Mouse (Mus musculus): ENCODE measurements around the gene Pik3cg. TPM values are rescaled to one million over a fixed set of nuclear protein-coding genes. Genes with fewer than 3 reads are reported as not detected.
A peak's percentile ranks its signal among the peaks of the same experiment; 100 is the strongest.

The Pik3cg gene
- polyA plus RNA-seq, 1 experiment: 0.03 TPM

DNA sequence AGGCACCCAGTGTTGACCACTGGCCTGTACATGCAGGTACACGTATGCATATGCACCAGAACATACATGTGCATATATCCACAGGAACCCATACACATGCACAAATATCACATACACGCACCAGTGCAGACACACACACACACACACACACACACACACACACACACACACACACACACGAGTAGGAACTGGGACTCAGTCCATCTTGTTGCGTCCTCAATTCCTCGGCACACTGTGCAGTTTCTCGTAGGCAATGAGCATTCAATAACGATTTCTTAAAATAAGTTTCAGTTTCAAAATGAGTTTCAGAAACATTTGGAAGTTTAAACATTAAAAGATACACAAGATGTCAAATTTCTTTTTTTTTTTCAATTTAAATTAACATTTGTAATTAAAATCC lies 35.6 kb downstream of the Pik3cg start:
- H3K36me3 ChIP-seq (ENCODE audit: control insufficient read depth): no peaks in the 10 kb centered on the region
- H3K4me3 ChIP-seq (replicated peaks): no peak overlapping the region
- H3K4me1 ChIP-seq (ENCODE audit: control insufficient read depth): no peaks in the 10 kb centered on the region
- no peaks in the 10 kb centered on the region for H3K9me3 ChIP-seq (ENCODE audit: control insufficient read depth, low read length)
- H3K27me3 ChIP-seq (ENCODE audit: control insufficient read depth): peaks cover 3% of the 10 kb centered on the region; the same call in 1 of the 2 replicates
- TF ChIP-seq TAL1 (IDR thresholded peaks at IDR 0.05; ENCODE audit: low read length) (no peak), GATA1 (IDR thresholded peaks at IDR 0.05; ENCODE audit: low read length) (no peak)

DNA sequence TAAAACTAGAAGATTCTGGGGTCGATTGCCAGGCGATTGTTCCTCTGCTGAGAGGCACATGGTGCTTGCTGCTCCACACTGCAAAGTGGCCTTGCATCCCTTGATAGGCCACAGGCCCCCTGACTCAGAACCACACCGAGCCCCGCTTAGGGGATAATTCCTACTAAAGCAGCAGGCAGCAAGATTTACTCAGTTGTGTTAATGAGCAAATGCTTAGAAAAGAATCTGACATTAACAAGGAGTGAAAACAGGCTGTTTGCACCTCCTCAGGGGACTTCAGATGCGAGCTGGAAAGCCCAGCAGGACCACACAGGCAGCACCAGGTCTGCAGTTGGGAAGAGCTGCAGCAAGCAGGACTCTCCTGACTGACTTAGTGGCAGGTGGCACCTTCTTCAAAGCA lies 39.3 kb downstream of the Pik3cg start:
- Histone ChIP-seq H3K4me1 (ENCODE audit: control insufficient read depth) (no peaks in the 10 kb centered on the region), H3K4me3 (replicated peaks) (no peak overlapping the region), H3K36me3 (ENCODE audit: control insufficient read depth) (no peaks in the 10 kb centered on the region), H3K9me3 (ENCODE audit: control insufficient read depth, low read length) (no peaks in the 10 kb centered on the region), H3K27me3 (ENCODE audit: control insufficient read depth) (peaks cover 6% of the 10 kb centered on the region; the same call in 1 of the 2 replicates)
- TF ChIP-seq TAL1 (IDR thresholded peaks at IDR 0.05; ENCODE audit: low read length) (no peak), GATA1 (IDR thresholded peaks at IDR 0.05; ENCODE audit: low read length) (no peak)

DNA sequence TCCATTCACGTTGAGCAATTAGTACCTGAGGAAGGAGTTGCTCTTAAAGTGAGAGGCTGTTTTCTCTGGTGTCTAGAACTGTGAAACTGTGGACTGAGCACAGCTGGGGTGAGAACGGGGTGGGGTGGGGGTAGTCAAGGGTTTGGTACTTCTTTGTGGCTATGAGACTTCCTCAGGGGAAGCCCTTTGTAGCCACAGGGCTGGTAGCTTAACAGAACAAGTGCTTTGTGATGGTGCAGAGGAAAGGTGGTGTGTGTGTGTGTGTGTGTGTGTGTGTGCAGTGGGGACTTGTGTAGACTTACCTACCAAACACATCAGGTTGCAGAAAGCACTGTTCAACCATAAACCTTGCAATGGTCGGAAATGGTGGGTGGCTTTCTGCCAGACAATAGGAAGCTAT lies 39.7 kb downstream of the Pik3cg start:
- Histone ChIP-seq H3K36me3 (ENCODE audit: control insufficient read depth) (no peaks in the 10 kb centered on the region), H3K4me3 (replicated peaks) (no peak overlapping the region), H3K4me1 (ENCODE audit: control insufficient read depth) (no peaks in the 10 kb centered on the region), H3K27me3 (ENCODE audit: control insufficient read depth) (peaks cover 6% of the 10 kb centered on the region; the same call in 1 of the 2 replicates), H3K9me3 (ENCODE audit: control insufficient read depth, low read length) (no peaks in the 10 kb centered on the region)
- TF ChIP-seq TAL1 (IDR thresholded peaks at IDR 0.05; ENCODE audit: low read length): no peak
- TF ChIP-seq GATA1 (IDR thresholded peaks at IDR 0.05; ENCODE audit: low read length): no peak

DNA sequence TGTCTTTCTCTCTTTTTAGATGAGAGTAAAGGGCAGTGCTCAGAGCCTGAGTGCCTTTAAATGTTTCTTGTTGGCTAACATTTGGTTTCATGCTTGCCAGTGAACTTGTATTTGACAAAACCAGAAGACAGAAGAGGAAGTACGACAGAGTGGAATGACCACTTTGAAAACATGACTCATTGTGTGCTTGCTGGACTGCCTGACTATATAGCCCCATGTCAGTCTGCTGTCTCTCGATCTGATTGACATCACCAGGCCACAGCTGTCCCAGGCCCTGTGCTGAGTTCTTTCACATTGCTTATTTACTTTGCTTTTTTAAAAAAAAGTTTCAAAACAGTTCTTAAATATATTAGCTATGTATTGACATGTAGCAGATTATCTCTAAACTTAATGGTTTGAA lies 44.8 kb downstream of the Pik3cg start:
- TF ChIP-seq TAL1 (IDR thresholded peaks at IDR 0.05; ENCODE audit: low read length) (no peak), GATA1 (IDR thresholded peaks at IDR 0.05; ENCODE audit: low read length) (no peak)
- Histone ChIP-seq H3K36me3 (ENCODE audit: control insufficient read depth) (no peaks in the 10 kb centered on the region), H3K9me3 (ENCODE audit: control insufficient read depth, low read length) (no peaks in the 10 kb centered on the region), H3K4me3 (replicated peaks) (no peak overlapping the region), H3K4me1 (ENCODE audit: control insufficient read depth) (no peaks in the 10 kb centered on the region), H3K27me3 (ENCODE audit: control insufficient read depth) (peaks cover 9% of the 10 kb centered on the region)

DNA sequence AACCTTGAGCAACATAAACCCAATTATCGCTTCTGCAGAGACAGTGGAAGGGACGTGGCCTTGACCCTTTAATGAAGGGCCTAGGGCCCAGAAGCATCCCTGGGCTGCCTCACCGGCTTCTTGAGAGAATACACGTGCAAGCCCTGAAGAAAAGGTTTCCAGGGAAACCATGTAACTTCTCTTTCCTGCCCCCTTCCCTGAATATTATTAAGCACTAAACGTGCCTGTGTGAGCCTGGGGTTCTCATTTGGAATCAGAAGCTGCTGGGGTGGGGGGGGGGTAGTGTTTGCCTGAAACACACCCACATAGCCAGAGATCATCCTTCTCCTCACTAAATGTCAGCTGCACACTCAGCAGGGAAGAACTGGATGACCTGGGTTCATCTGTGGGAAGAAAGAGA lies 49.7 kb downstream of the Pik3cg start:
- H3K36me3 ChIP-seq (ENCODE audit: control insufficient read depth): no peaks in the 10 kb centered on the region
- H3K4me3 ChIP-seq (replicated peaks): no peak overlapping the region
- TF ChIP-seq GATA1 (IDR thresholded peaks at IDR 0.05; ENCODE audit: low read length): no peak
- no peaks in the 10 kb centered on the region for H3K9me3 ChIP-seq (ENCODE audit: control insufficient read depth, low read length)
- no peaks in the 10 kb centered on the region for H3K4me1 ChIP-seq (ENCODE audit: control insufficient read depth)
- H3K27me3 ChIP-seq (ENCODE audit: control insufficient read depth): peaks cover 14% of the 10 kb centered on the region

DNA sequence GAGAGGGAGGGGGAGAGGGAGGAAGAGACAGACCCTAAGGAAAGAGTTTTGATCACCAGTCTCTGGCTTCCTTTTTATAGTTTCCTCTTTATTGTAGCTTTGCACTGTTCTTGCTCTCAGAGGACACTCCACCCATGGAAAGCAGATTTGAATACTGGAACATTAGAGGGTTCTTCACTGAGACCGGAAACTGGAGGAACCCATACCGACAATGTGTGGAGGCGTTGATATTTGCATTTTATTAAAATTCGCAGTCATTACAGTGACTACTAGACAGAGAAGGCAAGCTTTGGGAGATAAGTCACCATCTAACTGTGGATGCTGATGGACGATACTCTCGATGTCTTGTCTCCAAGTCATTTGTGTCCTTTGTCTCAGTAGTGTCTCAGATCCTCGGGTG lies 61.9 kb downstream of the Pik3cg start:
- peaks cover 48% of the 10 kb centered on the region for H3K4me1 ChIP-seq (ENCODE audit: control insufficient read depth)
- no peaks in the 10 kb centered on the region for H3K9me3 ChIP-seq (ENCODE audit: control insufficient read depth, low read length)
- H3K4me3 ChIP-seq (replicated peaks): no peak overlapping the region
- TF ChIP-seq GATA1 (IDR thresholded peaks at IDR 0.05; ENCODE audit: low read length): no peak
- TF ChIP-seq TAL1 (IDR thresholded peaks at IDR 0.05; ENCODE audit: low read length): no peak
- H3K27me3 ChIP-seq (ENCODE audit: control insufficient read depth): no peaks in the 10 kb centered on the region
- no peaks in the 10 kb centered on the region; the same call in 1 of the 2 replicates for H3K36me3 ChIP-seq (ENCODE audit: control insufficient read depth)

DNA sequence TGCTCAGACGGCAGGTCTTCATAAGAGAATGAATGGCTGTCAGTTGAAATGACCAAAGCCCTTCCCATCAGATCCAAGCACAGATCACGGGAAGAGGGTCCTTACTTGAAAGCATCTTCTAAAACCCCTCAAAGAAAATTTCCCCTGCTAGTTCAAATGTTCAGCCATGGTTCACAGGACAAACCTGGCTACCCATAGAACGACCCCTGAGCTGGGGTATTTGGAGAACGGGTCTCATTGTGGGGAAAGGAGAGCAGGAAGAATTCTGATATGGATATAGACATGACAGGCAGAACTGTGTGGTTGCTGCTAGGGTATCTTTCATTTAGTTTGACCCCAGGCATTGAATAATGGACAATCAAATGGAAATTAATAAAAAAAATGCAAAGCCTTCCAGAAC lies 62.8 kb downstream of the Pik3cg start:
- H3K9me3 ChIP-seq (ENCODE audit: control insufficient read depth, low read length): no peaks in the 10 kb centered on the region
- H3K36me3 ChIP-seq (ENCODE audit: control insufficient read depth): no peaks in the 10 kb centered on the region; the same call in 1 of the 2 replicates
- H3K27me3 ChIP-seq (ENCODE audit: control insufficient read depth): no peaks in the 10 kb centered on the region
- peaks cover 56% of the 10 kb centered on the region for H3K4me1 ChIP-seq (ENCODE audit: control insufficient read depth)
- TF ChIP-seq TAL1 (IDR thresholded peaks at IDR 0.05; ENCODE audit: low read length): no peak
- TF ChIP-seq GATA1 (IDR thresholded peaks at IDR 0.05; ENCODE audit: low read length): no peak
- H3K4me3 ChIP-seq (replicated peaks): no peak overlapping the region

DNA sequence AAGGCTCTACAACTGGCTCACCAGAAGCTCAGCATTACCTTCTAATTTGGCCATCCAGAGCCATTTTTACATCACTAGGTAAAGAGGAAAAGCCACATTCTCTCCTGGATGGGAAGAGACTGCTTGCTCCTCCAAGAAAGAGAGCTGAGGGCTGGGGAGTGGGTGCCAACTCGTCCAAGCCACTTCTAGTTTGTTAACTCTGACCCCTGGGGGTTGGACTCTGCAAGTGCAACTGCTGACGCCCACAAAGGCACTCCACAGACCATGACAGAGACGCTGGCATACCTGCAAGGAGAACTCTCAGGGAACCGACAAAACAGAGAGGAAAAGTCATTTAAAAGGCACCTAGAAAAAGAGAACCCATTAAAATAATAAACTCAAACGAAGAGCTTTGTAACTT lies 63.9 kb downstream of the Pik3cg start:
- H3K36me3 ChIP-seq (ENCODE audit: control insufficient read depth): no peaks in the 10 kb centered on the region; the same call in 1 of the 2 replicates
- peaks cover 66% of the 10 kb centered on the region for H3K4me1 ChIP-seq (ENCODE audit: control insufficient read depth)
- H3K4me3 ChIP-seq (replicated peaks): no peak overlapping the region
- TF ChIP-seq TAL1 (IDR thresholded peaks at IDR 0.05; ENCODE audit: low read length): no peak
- no peak for TF ChIP-seq GATA1 (IDR thresholded peaks at IDR 0.05; ENCODE audit: low read length)
- H3K27me3 ChIP-seq (ENCODE audit: control insufficient read depth): no peaks in the 10 kb centered on the region
- no peaks in the 10 kb centered on the region for H3K9me3 ChIP-seq (ENCODE audit: control insufficient read depth, low read length)

DNA sequence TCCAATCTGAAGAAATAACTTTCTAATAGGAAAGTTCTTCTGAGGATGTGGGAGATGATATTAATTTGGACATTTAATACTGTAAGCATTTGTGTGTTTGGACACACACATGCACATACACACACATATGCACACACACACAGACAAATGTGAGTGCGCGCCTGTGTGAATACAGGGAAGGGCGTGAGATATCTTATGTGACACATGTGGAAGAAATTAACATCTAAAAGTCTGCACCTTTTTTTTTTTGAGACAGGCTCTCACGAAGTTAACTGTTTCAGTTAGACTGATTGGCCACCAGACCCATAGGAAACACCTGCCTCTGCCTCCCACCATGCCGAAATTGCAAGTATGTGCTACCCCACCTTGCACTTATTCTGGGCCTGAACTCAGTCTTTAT lies 64.7 kb downstream of the Pik3cg start:
- TF ChIP-seq TAL1 (IDR thresholded peaks at IDR 0.05; ENCODE audit: low read length): no peak
- no peak for TF ChIP-seq GATA1 (IDR thresholded peaks at IDR 0.05; ENCODE audit: low read length)
- peaks cover 71% of the 10 kb centered on the region for H3K4me1 ChIP-seq (ENCODE audit: control insufficient read depth)
- H3K9me3 ChIP-seq (ENCODE audit: control insufficient read depth, low read length): no peaks in the 10 kb centered on the region
- H3K27me3 ChIP-seq (ENCODE audit: control insufficient read depth): no peaks in the 10 kb centered on the region
- H3K36me3 ChIP-seq (ENCODE audit: control insufficient read depth): no peaks in the 10 kb centered on the region; the same call in 1 of the 2 replicates
- peak overlapping the region; percentile 57 for H3K4me3 ChIP-seq (replicated peaks)

DNA sequence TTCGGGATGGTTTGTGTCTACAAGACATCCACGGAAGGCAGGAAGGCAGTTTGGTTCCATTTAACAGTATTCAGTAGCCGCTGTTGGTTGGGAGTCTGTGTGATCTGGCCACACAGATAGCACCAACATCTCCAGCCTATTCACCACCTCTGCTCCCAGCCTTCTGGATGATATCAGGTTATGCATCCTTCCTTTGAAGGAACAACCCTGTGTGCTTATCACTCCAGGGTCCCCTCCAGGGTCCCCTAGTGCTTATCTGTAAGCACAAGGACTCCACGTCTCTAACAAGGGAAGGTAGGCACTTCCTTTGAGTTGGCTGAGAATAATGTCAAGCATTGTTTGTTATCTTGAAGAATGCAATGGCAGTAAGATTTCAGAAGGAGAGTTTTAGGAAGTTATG lies 65.3 kb downstream of the Pik3cg start:
- peaks cover 77% of the 10 kb centered on the region for H3K4me1 ChIP-seq (ENCODE audit: control insufficient read depth)
- no peaks in the 10 kb centered on the region; the same call in 1 of the 2 replicates for H3K36me3 ChIP-seq (ENCODE audit: control insufficient read depth)
- TF ChIP-seq GATA1 (IDR thresholded peaks at IDR 0.05; ENCODE audit: low read length) (peak; percentile 94), TAL1 (IDR thresholded peaks at IDR 0.05; ENCODE audit: low read length) (peak; percentile 83)
- no peaks in the 10 kb centered on the region for H3K9me3 ChIP-seq (ENCODE audit: control insufficient read depth, low read length)
- H3K4me3 ChIP-seq (replicated peaks): peak overlapping the region; percentile 57
- H3K27me3 ChIP-seq (ENCODE audit: control insufficient read depth): no peaks in the 10 kb centered on the region
